Mouse (Mus musculus) liver, adult 2 months (tissue): ENCODE measurements at regions not wholly inside any gene's neighbourhood (a gene's known extent, or its start where the extent isn't known, plus 50 kb on each side); places are given as distances from the start of the nearest gene placed in this dataset.

Experiments
- DNase-seq: peaks from one replicate; pipeline ENCODE4 v3.0.0-alpha.2; 2011; ENCODE audit warnings: low read depth, low spot score; ENCODE audit errors: extremely low read depth
- H3K27ac ChIP-seq: fragments of 200-500 bp; replicated peaks from 2 replicates; pipeline ENCODE4 v1.5.1; 2012; ENCODE audit warnings: low read depth, mild to moderate bottlenecking, control low read depth, inconsistent platforms, low read length; ENCODE audit not compliant: insufficient read depth
- H3K27me3 ChIP-seq: fragments of 200-500 bp; 2 replicates; pipeline ENCODE4 v1.6.1; 2012; ENCODE audit warnings: mild to moderate bottlenecking, moderate library complexity, low read length, inconsistent platforms; ENCODE audit not compliant: control insufficient read depth, insufficient read depth
- H3K36me3 ChIP-seq: fragments of 200-500 bp; 2 replicates; pipeline ENCODE4 v1.6.1; 2012; ENCODE audit warnings: low read length, inconsistent platforms; ENCODE audit not compliant: control insufficient read depth, insufficient read depth
- H3K4me1 ChIP-seq: fragments of 200-500 bp; 2 replicates; pipeline ENCODE4 v1.6.1; 2011; ENCODE audit warnings: low read length; ENCODE audit not compliant: control insufficient read depth, insufficient read depth
- H3K4me3 ChIP-seq: fragments of 200-500 bp; 2 replicates; pipeline ENCODE4 v1.5.1; 2011; ENCODE audit warnings: low read depth, mild to moderate bottlenecking, control low read depth, low read length, moderate library complexity; ENCODE audit not compliant: insufficient read depth
- H3K79me2 ChIP-seq: fragments of 200-500 bp; 2 replicates; pipeline ENCODE4 v1.6.1; 2012; ENCODE audit warnings: inconsistent platforms, mild to moderate bottlenecking, low read length, moderate library complexity; ENCODE audit not compliant: control insufficient read depth, insufficient read depth
- H3K9ac ChIP-seq: fragments of 200-500 bp; 2 replicates; pipeline ENCODE4 v1.6.1; 2012; ENCODE audit warnings: low read depth, mild to moderate bottlenecking, control low read depth, inconsistent platforms, low read length
- CTCF ChIP-seq: fragments of 200-500 bp; IDR thresholded peaks from 2 replicates; pipeline ENCODE4 v1.5.1; 2011; ENCODE audit warnings: low read depth, low read length, control low read depth
- POLR2A ChIP-seq: fragments of 200-500 bp; IDR thresholded peaks from 2 replicates; pipeline ENCODE4 v1.6.1; 2011; ENCODE audit warnings: low read length, control low read depth; ENCODE audit not compliant: insufficient read depth; ENCODE audit errors: extremely low read depth
- whole genome bisulfite sequencing: fragments of 180-500 bp; shearing (Covaris S2); methylation state at CpG from one replicate; pipeline ENCODE4 v1.1.7; 2018; 5-methylcytosine and 5-hydroxymethylcytosine counted together

DNA sequence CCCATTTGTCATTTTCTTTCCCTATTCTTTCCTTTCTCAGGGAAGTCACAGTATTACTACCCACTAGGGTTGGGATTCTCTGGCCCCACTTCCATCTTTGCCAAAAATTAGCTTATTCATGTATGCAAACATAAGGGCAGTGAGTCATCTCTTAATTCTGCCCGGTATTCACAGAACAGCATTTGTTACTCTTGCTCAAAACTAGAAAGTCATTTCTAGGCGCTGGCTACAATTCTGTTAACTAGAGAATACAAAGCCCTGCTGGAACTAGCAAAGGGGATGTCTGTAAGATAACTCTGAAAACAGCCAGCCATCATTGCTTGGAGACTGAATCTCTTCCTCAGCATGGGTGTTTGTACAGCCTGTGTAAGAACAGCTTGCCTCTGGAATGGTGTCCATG, 74.4 kb upstream of the Fam204a start:
- 78% methylated on average over 2 of the region's 2 CpGs for WGBS
- Histone ChIP-seq H3K4me3 (no peak overlapping the region), H3K4me1 (no peaks in the 10 kb centered on the region), H3K27me3 (no peaks in the 10 kb centered on the region), H3K79me2 (no peaks in the 10 kb centered on the region), H3K9ac (no peak overlapping the region), H3K27ac (no peak overlapping the region), H3K36me3 (no peaks in the 10 kb centered on the region)
- DNase-seq: no peak
- TF ChIP-seq CTCF: no peak

DNA sequence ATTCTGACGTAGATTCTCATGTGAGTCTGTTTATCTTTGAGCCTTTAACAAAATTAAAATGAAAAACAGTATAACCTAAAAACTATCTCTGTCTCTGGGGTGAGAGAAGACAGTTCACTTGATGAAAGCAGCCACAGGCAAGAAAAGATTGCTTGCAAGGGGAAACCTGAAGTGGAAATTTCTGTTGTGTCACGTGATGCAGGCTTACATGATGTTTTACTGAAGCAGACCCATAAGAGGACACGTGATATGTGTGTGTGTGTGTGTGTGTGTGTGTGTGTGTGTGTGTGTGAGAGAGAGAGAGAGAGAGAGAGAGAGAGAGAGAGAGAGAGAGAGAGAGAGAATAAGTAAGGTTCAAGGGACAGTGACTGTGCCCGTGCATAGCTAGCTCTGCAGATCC, 63.7 kb upstream of the Fam204a start:
- Histone ChIP-seq H3K9ac (no peak overlapping the region), H3K79me2 (no peaks in the 10 kb centered on the region), H3K4me3 (no peak overlapping the region), H3K36me3 (no peaks in the 10 kb centered on the region), H3K27ac (no peak overlapping the region), H3K4me1 (no peaks in the 10 kb centered on the region), H3K27me3 (no peaks in the 10 kb centered on the region)
- TF ChIP-seq CTCF (no peak), POLR2A (no peak)
- 82% methylated on average over 4 of the region's 4 CpGs for WGBS
- DNase-seq: no peak

DNA sequence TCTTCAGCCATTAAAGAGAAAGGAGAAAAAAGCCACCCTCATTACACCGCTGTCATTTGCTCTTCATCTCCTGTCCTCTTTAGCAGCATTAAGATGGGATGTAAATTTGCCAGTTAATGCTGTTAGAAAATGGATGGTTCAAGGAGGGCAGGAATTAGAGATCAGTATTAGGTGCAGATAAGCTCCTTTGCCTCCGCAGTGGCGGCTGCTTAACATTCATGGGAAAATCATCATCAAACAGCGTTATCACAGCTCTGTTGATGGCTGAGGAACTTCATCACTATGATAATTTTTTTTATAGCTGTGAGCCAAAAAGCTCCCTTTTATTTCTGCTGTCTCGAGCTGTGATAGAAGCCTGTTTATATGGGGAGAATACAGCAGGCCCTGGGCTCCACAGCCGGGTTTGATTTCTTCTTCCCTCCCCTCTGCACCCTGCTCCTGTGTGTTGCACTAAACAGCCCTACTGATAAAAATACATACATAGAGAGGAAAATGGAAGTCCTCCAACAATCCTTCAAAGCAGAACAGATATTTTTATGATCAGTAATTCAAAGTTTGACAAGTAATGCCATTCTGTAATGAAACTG, 60.4 kb upstream of the Fam204a start:
- WGBS: 35% methylated on average over 6 of the region's 6 CpGs
- Histone ChIP-seq H3K79me2 (no peaks in the 10 kb centered on the region), H3K4me1 (no peaks in the 10 kb centered on the region), H3K36me3 (no peaks in the 10 kb centered on the region), H3K4me3 (no peak overlapping the region), H3K27ac (no peak overlapping the region), H3K9ac (no peak overlapping the region), H3K27me3 (no peaks in the 10 kb centered on the region)
- no peak for DNase-seq
- no peak for TF ChIP-seq POLR2A
- TF ChIP-seq CTCF: no peak

DNA sequence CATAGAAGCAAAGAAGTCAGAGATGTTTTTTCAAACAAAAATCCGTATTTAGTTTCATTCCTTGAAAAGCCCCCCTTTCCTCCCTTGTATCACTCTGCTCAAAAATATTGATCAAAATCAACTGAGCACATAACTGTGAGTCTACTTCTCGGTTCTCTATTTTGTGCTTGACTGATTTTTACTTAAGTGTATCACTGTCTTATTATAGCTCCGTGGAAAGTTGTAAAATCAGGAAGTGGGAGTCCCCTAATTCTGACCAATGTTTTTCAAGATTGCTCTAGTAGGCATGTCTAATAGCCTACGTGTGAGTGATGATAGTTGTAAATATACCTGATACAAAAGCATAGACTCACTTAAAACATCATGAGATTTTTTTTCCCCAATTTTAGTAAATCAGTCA, 58.4 kb upstream of the Fam204a start:
- Histone ChIP-seq H3K4me3 (no peak overlapping the region), H3K27ac (no peak overlapping the region), H3K4me1 (no peaks in the 10 kb centered on the region), H3K27me3 (no peaks in the 10 kb centered on the region), H3K9ac (no peak overlapping the region), H3K36me3 (no peaks in the 10 kb centered on the region), H3K79me2 (no peaks in the 10 kb centered on the region)
- no peak for TF ChIP-seq CTCF
- no peak for TF ChIP-seq POLR2A
- peak; percentile 1 for DNase-seq
- 59% methylated on average over 4 of the region's 4 CpGs for WGBS
